Mouse (Mus musculus) heart, postnatal 0 days (tissue): ENCODE measurements around the gene Tuba3a.

Source experiments
- CTCF ChIP-seq: IDR thresholded peaks from 2 replicates; pipeline ENCODE4 v1.5.1; 2016; ENCODE audit warnings: antibody characterized with exemption, control low read depth, low read depth
- EP300 ChIP-seq: IDR thresholded peaks from 2 replicates; pipeline ENCODE4 v1.6.1; 2016; ENCODE audit warnings: antibody characterized with exemption, low read depth

- TF ChIP-seq CTCF (no peak), EP300 (no peak)
Observed at GRCm38 (mm10) chr6:125288730-125289129, 2.9 kb upstream of the Tuba3a start.
